7 mouse cellular contexts compared by ENCODE assay signal in genomic region chr6:142867471-142868055, GRCm38 (mm10).
DNase-seq lines count a peak whose midpoint lies in the region; ATAC-seq lines count a peak whose summit lies in the region.

No protein-coding gene starts in this region.

- H3K27ac ChIP-seq in hindbrain, embryonic 12.5 days: peak overlapping the region; percentile 89

- H3K27me3 ChIP-seq in hindbrain, embryonic 12.5 days: no peaks in the 10 kb centered on the region

- H3K4me3 ChIP-seq in hindbrain, embryonic 12.5 days: no peak overlapping the region

- H3K4me2 ChIP-seq in hindbrain, embryonic 12.5 days (replicated peaks): peak overlapping the region; percentile 7; the same call in 1 of the 2 replicates

- 0 out of 2 replicates have a peak overlapping the region, but pooled peaks have one; percentile 38 for H3K9ac ChIP-seq in hindbrain, embryonic 12.5 days

- DNase-seq in 3134 (ENCODE audit: extremely low read depth, insufficient read length, low spot score) (peak; percentile 53), A20 (ENCODE audit: low read depth, low spot score) (peak; percentile 84)
- peak; percentile 87 to 91 for DNase-seq in cerebellum, postnatal 10 days
- DNase-seq in lung, postnatal 4 days: peak; percentile 32 to 33
- DNase-seq in right cerebral cortex, postnatal 14 days: peak; percentile 22
- no peak for DNase-seq in spleen, adult 12 weeks (ENCODE audit: low spot score)

- no peaks in the 10 kb centered on the region; the same call in 1 of the 2 replicates for H3K9me3 ChIP-seq in hindbrain, embryonic 12.5 days (replicated peaks)

- WGBS in hindbrain, embryonic 12.5 days: 18% methylated on average over 9 of the region's 9 CpGs

- ATAC-seq in hindbrain, embryonic 12.5 days (ENCODE audit: low FRiP score): peak; percentile 88

- peaks cover 18% of the 10 kb centered on the region for H3K4me1 ChIP-seq in hindbrain, embryonic 12.5 days

- no peaks in the 10 kb centered on the region for H3K36me3 ChIP-seq in hindbrain, embryonic 12.5 days
